Mouse (Mus musculus): ENCODE measurements at regions not wholly inside any gene's neighbourhood (a gene's known extent, or its start where the extent isn't known, plus 50 kb on each side); places are given as distances from the start of the nearest gene placed in this dataset.

- DNase-seq (ENCODE audit: low spot score in 2 of 2) = peak in 1 of 2 experiments; percentile 44
Observed at GRCm38 (mm10) chr2:11416122-11416521, 137.8 kb downstream of the Pfkfb3 start.

- no peak for DNase-seq (ENCODE audit: low spot score in 2 of 2)
Observed at GRCm38 (mm10) chr2:11412521-11412920, 141.4 kb downstream of the Pfkfb3 start.

GRCm38 (mm10) chr2:11408497-11408896 is 145.4 kb downstream of the Pfkfb3 start:
- no peak for DNase-seq (ENCODE audit: low spot score in 2 of 2)

GRCm38 (mm10) chr2:11406103-11406615 is 147.7 kb downstream of the Pfkfb3 start:
- no peak for DNase-seq (ENCODE audit: low spot score in 2 of 2)

- DNase-seq (ENCODE audit: low spot score in 2 of 2) = no peak
Observed at GRCm38 (mm10) chr2:11402218-11402848, 151.5 kb downstream of the Pfkfb3 start.

GRCm38 (mm10) chr2:11399411-11399810 is 154.5 kb downstream of the Pfkfb3 start:
- DNase-seq (ENCODE audit: low spot score in 2 of 2) = no peak

- DNase-seq (ENCODE audit: low spot score in 2 of 2) = no peak
Observed at GRCm38 (mm10) chr2:11398949-11399348, 154.9 kb downstream of the Pfkfb3 start.

- no peak for DNase-seq (ENCODE audit: low spot score in 2 of 2)
Observed at GRCm38 (mm10) chr2:11398391-11398790, 155.5 kb downstream of the Pfkfb3 start.

- DNase-seq (ENCODE audit: low spot score in 2 of 2) = no peak
Observed at GRCm38 (mm10) chr2:11396835-11397234, 157.0 kb downstream of the Pfkfb3 start.

- DNase-seq (ENCODE audit: low spot score in 2 of 2) = no peak
Observed at GRCm38 (mm10) chr2:11394675-11395349, 159.1 kb downstream of the Pfkfb3 start.

GRCm38 (mm10) chr2:11391725-11392124 is 162.2 kb downstream of the Pfkfb3 start:
- no peak for DNase-seq (ENCODE audit: low spot score in 2 of 2)

GRCm38 (mm10) chr2:11390667-11391334 is 163.1 kb downstream of the Pfkfb3 start:
- DNase-seq (ENCODE audit: low spot score in 2 of 2) = no peak

- no peak for DNase-seq (ENCODE audit: low spot score in 2 of 2)
Observed at GRCm38 (mm10) chr2:11387623-11388022, 166.3 kb downstream of the Pfkfb3 start.

- no peak for DNase-seq (ENCODE audit: low spot score in 2 of 2)
Observed at GRCm38 (mm10) chr2:11383815-11384214, 170.1 kb downstream of the Pfkfb3 start.

GRCm38 (mm10) chr2:11377213-11377612 is 176.7 kb downstream of the Pfkfb3 start:
- DNase-seq (ENCODE audit: low spot score in 2 of 2) = no peak

- no peak for DNase-seq (ENCODE audit: low spot score in 2 of 2)
Observed at GRCm38 (mm10) chr2:11375726-11376454, 178.0 kb downstream of the Pfkfb3 start.

- peak; percentile 16 to 45 for DNase-seq (ENCODE audit: low spot score in 2 of 2)
Observed at GRCm38 (mm10) chr2:11375092-11375491, 178.8 kb downstream of the Pfkfb3 start.

- no peak for DNase-seq (ENCODE audit: low spot score in 2 of 2)
Observed at GRCm38 (mm10) chr2:11370273-11370672, 183.6 kb downstream of the Pfkfb3 start.

- no peak for DNase-seq (ENCODE audit: low spot score in 2 of 2)
Observed at GRCm38 (mm10) chr2:11367319-11367718, 186.6 kb downstream of the Pfkfb3 start.

- DNase-seq (ENCODE audit: low spot score in 2 of 2) = no peak
Observed at GRCm38 (mm10) chr2:11365815-11366214, 188.1 kb downstream of the Pfkfb3 start.

GRCm38 (mm10) chr2:11365371-11365770 is 188.5 kb downstream of the Pfkfb3 start:
- no peak for DNase-seq (ENCODE audit: low spot score in 2 of 2)

- DNase-seq (ENCODE audit: low spot score in 2 of 2) = no peak
Observed at GRCm38 (mm10) chr2:11364111-11364510, 189.8 kb downstream of the Pfkfb3 start.

Data from urinary bladder, postnatal 36 days (tissue).